Mouse (Mus musculus) bone marrow macrophage, adult 2 months (primary cell): Measurements from ENCODE around the gene Slc26a11. TPM values are rescaled to one million over a fixed set of nuclear protein-coding genes. Genes with fewer than 3 reads are reported as not detected.
"Not testable (repeated sequence)": the region's sequence is repeated elsewhere in the genome, so short reads cannot be mapped to it uniquely, and the experiment has no call there.

Source experiments
- H3K27ac ChIP-seq: 2 replicates; pipeline ENCODE4 v1.5.1; 2012; ENCODE audit warnings: low read depth, low read length; ENCODE audit not compliant: insufficient read depth
- H3K4me1 ChIP-seq: 2 replicates; pipeline ENCODE4 v1.6.1; 2012; ENCODE audit warnings: low read length; ENCODE audit not compliant: control insufficient read depth, insufficient read depth
- H3K4me3 ChIP-seq: 2 replicates; pipeline ENCODE4 v1.5.1; 2012; ENCODE audit warnings: mild to moderate bottlenecking, low read length, moderate library complexity; ENCODE audit not compliant: insufficient read depth
- CTCF ChIP-seq: IDR thresholded peaks from 2 replicates; pipeline ENCODE4 v1.5.1; 2012; ENCODE audit warnings: low read depth, mild to moderate bottlenecking, low read length, moderate library complexity
- POLR2A ChIP-seq: IDR thresholded peaks from 2 replicates; pipeline ENCODE4 v1.6.1; 2012; ENCODE audit warnings: mild to moderate bottlenecking, low read depth, low read length, borderline replicate concordance
- polyA plus RNA-seq: library from polyadenylated mRNA; stranded (reverse); fragments of >200 nt; gene quantifications from 2 replicates; pipeline ENCODE4 v1.2.4, GENCODE M21; 2012; ENCODE audit not compliant: missing spikeins, insufficient read depth, insufficient read length

The Slc26a11 gene
- polyA plus RNA-seq, 1 experiment = 50.6 TPM

- H3K4me1 ChIP-seq = peaks cover 8% of the 10 kb centered on the region
- no peak overlapping the region for H3K4me3 ChIP-seq
- TF ChIP-seq CTCF = no peak
- TF ChIP-seq POLR2A = no peak
- no peak overlapping the region for H3K27ac ChIP-seq
Measured at GRCm38 (mm10) chr11:119359089-119359488, 3.7 kb downstream of the Slc26a11 start.

- TF ChIP-seq POLR2A (no peak), CTCF (no peak)
- H3K4me3 ChIP-seq = no peak overlapping the region
Measured at GRCm38 (mm10) chr11:119362769-119363533, 7.6 kb downstream of the Slc26a11 start.

GRCm38 (mm10) chr11:119363534-119364145 is 8.3 kb downstream of the Slc26a11 start:
- Histone ChIP-seq H3K27ac (no peak overlapping the region), H3K4me3 (no peak overlapping the region), H3K4me1 (0 out of 2 replicates have a peak, but pooled peaks cover 1% of the 10 kb centered on the region)
- TF ChIP-seq POLR2A = no peak
- TF ChIP-seq CTCF = peak; percentile 86

More at GRCm38 (mm10) chr11:119362769-119363533, 7.6 kb downstream of the Slc26a11 start:
- no peak overlapping the region for H3K27ac ChIP-seq
- H3K4me1 ChIP-seq = no peaks in the 10 kb centered on the region

- H3K4me1 ChIP-seq = peaks cover 42% of the 10 kb centered on the region
- no peak for TF ChIP-seq POLR2A
- no peak for TF ChIP-seq CTCF
- H3K4me3 ChIP-seq = no peak overlapping the region
- peak overlapping the region; percentile 51 for H3K27ac ChIP-seq
Measured at GRCm38 (mm10) chr11:119375425-119375824, 20.1 kb downstream of the Slc26a11 start.

GRCm38 (mm10) chr11:119377326-119377725 is 22.0 kb downstream of the Slc26a11 start:
- TF ChIP-seq CTCF = no peak
- H3K27ac ChIP-seq = peak overlapping the region; percentile 70
- peaks cover 46% of the 10 kb centered on the region for H3K4me1 ChIP-seq
- H3K4me3 ChIP-seq = no peak overlapping the region

- Histone ChIP-seq H3K4me3 (no peak overlapping the region), H3K4me1 (peaks cover 49% of the 10 kb centered on the region), H3K27ac (no peak overlapping the region)
- TF ChIP-seq POLR2A = no peak
- TF ChIP-seq CTCF = no peak
Measured at GRCm38 (mm10) chr11:119378551-119378950, 23.2 kb downstream of the Slc26a11 start.

- H3K4me1 ChIP-seq = peaks cover 37% of the 10 kb centered on the region
- TF ChIP-seq POLR2A (no peak), CTCF (no peak)
- H3K27ac ChIP-seq = no peak overlapping the region
- H3K4me3 ChIP-seq = no peak overlapping the region
Measured at GRCm38 (mm10) chr11:119381631-119382337, 26.4 kb downstream of the Slc26a11 start.

GRCm38 (mm10) chr11:119382338-119382850 is 27.0 kb downstream of the Slc26a11 start:
- no peak overlapping the region for H3K4me3 ChIP-seq
- peaks cover 34% of the 10 kb centered on the region for H3K4me1 ChIP-seq
- TF ChIP-seq CTCF (no peak), POLR2A (no peak)
- H3K27ac ChIP-seq = peak overlapping the region; percentile 6; the same call in 1 of the 2 replicates

- H3K4me3 ChIP-seq = no peak overlapping the region
Measured at GRCm38 (mm10) chr11:119384904-119385303, 29.5 kb downstream of the Slc26a11 start.

GRCm38 (mm10) chr11:119386306-119386705 is 30.9 kb downstream of the Slc26a11 start:
- TF ChIP-seq CTCF = no peak
- H3K4me3 ChIP-seq = no peak overlapping the region

More at GRCm38 (mm10) chr11:119384904-119385303, 29.5 kb downstream of the Slc26a11 start:
- TF ChIP-seq CTCF = no peak
- TF ChIP-seq POLR2A = no peak
- H3K27ac ChIP-seq = peak overlapping the region; percentile 32
- H3K4me1 ChIP-seq = peaks cover 37% of the 10 kb centered on the region

GRCm38 (mm10) chr11:119387273-119387672 is 31.9 kb downstream of the Slc26a11 start:
- not testable (repeated sequence) for H3K27ac ChIP-seq, H3K4me3 ChIP-seq
- peaks cover 45% of the 10 kb centered on the region for H3K4me1 ChIP-seq

More at GRCm38 (mm10) chr11:119386306-119386705, 30.9 kb downstream of the Slc26a11 start:
- Histone ChIP-seq H3K27ac (no peak overlapping the region), H3K4me1 (peaks cover 39% of the 10 kb centered on the region)
